Mouse (Mus musculus) cortical plate, adult 2 months (tissue): ENCODE data around the gene Arid1b.

Experiments
- CTCF ChIP-seq: fragments of 200-500 bp; IDR thresholded peaks from 2 replicates; pipeline ENCODE4 v1.5.1; 2011; ENCODE audit warnings: mild to moderate bottlenecking, control low read depth, low read length; ENCODE audit not compliant: insufficient read depth; ENCODE audit errors: extremely low read depth
- POLR2A ChIP-seq: fragments of 200-500 bp; IDR thresholded peaks from 2 replicates; pipeline ENCODE4 v1.6.1; 2011; ENCODE audit warnings: mild to moderate bottlenecking, low read length, control low read depth; ENCODE audit not compliant: insufficient read depth; ENCODE audit errors: extremely low read depth

GRCm38 (mm10) chr17:5316489-5316888, 322.4 kb downstream of the Arid1b start:
- TF ChIP-seq CTCF (peak; percentile 30), POLR2A (no peak)
